Mouse (Mus musculus): ENCODE data around the gene Pop7.

Gene Pop7

GRCm38 (mm10) chr5:137531414-137532130 lies 29.3 kb upstream of the Pop7 start:
- CTCF ChIA-PET: interaction anchor here (0.5 to 3.6 kb wide), 18 partner anchors 10 to 1960 kb away, joined by 3 to 20 read pairs (median 4); partner anchors contain the start of genes Gigyf1 (in 3 of the 4), Pop7 (in 3 of the 4) and Sap25 (in 1 of the 4)

GRCm38 (mm10) chr5:137530588-137531413 lies 28.5 kb upstream of the Pop7 start:
- ChIA-PET CTCF (interaction anchor here (0.6 to 3.6 kb wide), 17 partner anchors 9 to 568 kb away, joined by 3 to 20 read pairs (median 4); partner anchors contain the start of genes Gigyf1 (in 3 of the 4), Pop7 (in 1 of the 4) and Sap25 (in 1 of the 4)), POLR2A (interaction anchor here (0.6 to 4.2 kb wide), 27 partner anchors 7 to 249 kb away, joined by 3 to 24 read pairs (median 4); partner anchors contain the start of genes Pop7 (in 2 of the 4), Gigyf1 (in 1 of the 4) and Ufsp1 (in 1 of the 4))

More at GRCm38 (mm10) chr5:137531414-137532130, 29.3 kb upstream of the Pop7 start:
- POLR2A ChIA-PET: interaction anchor here (0.5 to 4.2 kb wide), 40 partner anchors 7 to 664 kb away, joined by 3 to 24 read pairs (median 4); partner anchors contain the start of genes Pop7 (in 2 of the 4), Fbxo24 (in 1 of the 4), Gigyf1 (in 1 of the 4) and Lrch4 (in 1 of the 4)

- ChIA-PET POLR2A (interaction anchor here in 3 of 4 experiments (0.6 to 4.2 kb wide), 8 partner anchors 9 to 236 kb away, joined by 3 to 24 read pairs (median 4); partner anchors contain the start of genes Gigyf1 (in 1 of the 3), Pop7 (in 1 of the 3) and Ufsp1 (in 1 of the 3)), CTCF (interaction anchor here (0.6 to 3.6 kb wide), 7 partner anchors 8 to 568 kb away, joined by 3 to 20 read pairs (median 4); partner anchors contain the start of gene Gigyf1 (in 3 of the 4))
Measured at GRCm38 (mm10) chr5:137530075-137530474, 27.8 kb upstream of the Pop7 start.

GRCm38 (mm10) chr5:137529221-137529995 lies 27.1 kb upstream of the Pop7 start:
- ChIA-PET POLR2A (interaction anchor here in 3 of 4 experiments (0.5 to 4.2 kb wide), 8 partner anchors 8 to 258 kb away, joined by 3 to 14 read pairs (median 4); partner anchors contain the start of genes Gigyf1 (in 1 of the 3), Mepce (in 1 of the 3) and Pop7 (in 1 of the 3)), CTCF (interaction anchor here in 3 of 4 experiments (0.8 to 3.6 kb wide), 6 partner anchors 8 to 16 kb away, joined by 3 to 20 read pairs (median 4); partner anchors contain the start of gene Gigyf1 (in 2 of the 3))

- POLR2A ChIA-PET: interaction anchor here in 3 of 4 experiments (1.1 to 4.2 kb wide), 6 partner anchors 7 to 69 kb away, joined by 3 to 14 read pairs (median 3); partner anchors contain the start of genes Gigyf1 (in 1 of the 3) and Pop7 (in 1 of the 3)
- CTCF ChIA-PET: interaction anchor here in 1 of 4 experiments (0.8 kb wide), 1 partner anchor 10 kb away, joined by 3 read pairs; the partner anchor contains the start of gene Gigyf1
Measured at GRCm38 (mm10) chr5:137528247-137528968, 26.1 kb upstream of the Pop7 start.

- ChIA-PET POLR2A (interaction anchor here in 2 of 4 experiments (0.7 to 2.9 kb wide), 3 partner anchors 13 to 59 kb away, joined by 3 to 14 read pairs (median 4); no protein-coding TSS in a partner anchor), CTCF (interaction anchor here in 1 of 4 experiments (1.4 kb wide), 1 partner anchor 9 kb away, joined by 3 read pairs; the partner anchor contains the start of gene Gigyf1)
Measured at GRCm38 (mm10) chr5:137527413-137527812, 25.1 kb upstream of the Pop7 start.

- CTCF ChIA-PET: interaction anchor here (0.5 to 5.6 kb wide), 8 partner anchors 8 to 248 kb away, joined by 3 to 30 read pairs (median 4); partner anchors contain the start of genes Gigyf1 (in 1 of the 4) and Pop7 (in 1 of the 4)
- POLR2A ChIA-PET: interaction anchor here (0.6 to 2.9 kb wide), 15 partner anchors 10 to 405 kb away, joined by 3 to 14 read pairs (median 3); partner anchors contain the start of genes Pop7 (in 1 of the 4) and Srrt (in 1 of the 4)
Measured at GRCm38 (mm10) chr5:137526192-137526936, 24.0 kb upstream of the Pop7 start.

GRCm38 (mm10) chr5:137525511-137525910 lies 23.2 kb upstream of the Pop7 start:
- POLR2A ChIA-PET: interaction anchor here (0.6 to 2.9 kb wide), 15 partner anchors 10 to 404 kb away, joined by 3 to 14 read pairs (median 3); partner anchors contain the start of gene Pop7 (in 1 of the 4)
- CTCF ChIA-PET: interaction anchor here in 2 of 4 experiments (1.2 to 5.6 kb wide), 3 partner anchors 12 to 23 kb away, joined by 4 to 30 read pairs (median 7); partner anchors contain the start of gene Pop7 (in 1 of the 2)

GRCm38 (mm10) chr5:137524671-137525070 lies 22.4 kb upstream of the Pop7 start:
- ChIA-PET CTCF (interaction anchor here in 3 of 4 experiments (0.7 to 5.6 kb wide), 7 partner anchors 11 to 159 kb away, joined by 3 to 30 read pairs (median 6); partner anchors contain the start of genes Pop7 (in 2 of the 3) and Sap25 (in 1 of the 3)), POLR2A (interaction anchor here in 3 of 4 experiments (0.5 to 2.8 kb wide), 11 partner anchors 7 to 231 kb away, joined by 3 to 15 read pairs (median 5); partner anchors contain the start of genes Epo (in 1 of the 3), Fbxo24 (in 1 of the 3), Gm20605 (in 1 of the 3) and Gnb2 (in 1 of the 3))

- POLR2A ChIA-PET: interaction anchor here (0.5 to 2.8 kb wide), 23 partner anchors 7 to 230 kb away, joined by 3 to 15 read pairs (median 5); partner anchors contain the start of genes Pop7 (in 3 of the 4), Epo (in 1 of the 4), Fbxo24 (in 1 of the 4) and Gm20605 (in 1 of the 4)
- CTCF ChIA-PET: interaction anchor here (0.6 to 5.6 kb wide), 13 partner anchors 10 to 514 kb away, joined by 3 to 30 read pairs (median 5); partner anchors contain the start of genes Pop7 (in 3 of the 4) and Sap25 (in 1 of the 4)
Measured at GRCm38 (mm10) chr5:137524251-137524515, 21.9 kb upstream of the Pop7 start.

GRCm38 (mm10) chr5:137523396-137524250 lies 21.3 kb upstream of the Pop7 start:
- ChIA-PET POLR2A (interaction anchor here (0.6 to 2.8 kb wide), 28 partner anchors 8 to 706 kb away, joined by 3 to 15 read pairs (median 4); partner anchors contain the start of genes Pop7 (in 3 of the 4), Epo (in 1 of the 4), Fbxo24 (in 1 of the 4) and Gm20605 (in 1 of the 4)), CTCF (interaction anchor here (0.6 to 5.6 kb wide), 14 partner anchors 10 to 1226 kb away, joined by 3 to 30 read pairs (median 4); partner anchors contain the start of genes Pop7 (in 3 of the 4) and Sap25 (in 1 of the 4))

- POLR2A ChIA-PET: interaction anchor here (0.8 to 2.8 kb wide), 14 partner anchors 9 to 238 kb away, joined by 3 to 15 read pairs (median 5); partner anchors contain the start of genes Pop7 (in 2 of the 4) and Tfr2 (in 1 of the 4)
Measured at GRCm38 (mm10) chr5:137522711-137523110, 20.4 kb upstream of the Pop7 start.

GRCm38 (mm10) chr5:137521861-137522260 lies 19.5 kb upstream of the Pop7 start:
- ChIA-PET POLR2A (interaction anchor here in 3 of 4 experiments (0.6 to 4.0 kb wide), 17 partner anchors 9 to 260 kb away, joined by 3 to 20 read pairs (median 4); partner anchors contain the start of gene Pop7 (in 2 of the 3)), CTCF (interaction anchor here (0.7 to 5.6 kb wide), 9 partner anchors 8 to 88 kb away, joined by 3 to 30 read pairs (median 4); partner anchors contain the start of gene Pop7 (in 1 of the 4))

More at GRCm38 (mm10) chr5:137522711-137523110, 20.4 kb upstream of the Pop7 start:
- CTCF ChIA-PET: interaction anchor here (0.6 to 5.6 kb wide), 5 partner anchors 9 to 87 kb away, joined by 3 to 30 read pairs (median 5); no protein-coding TSS in a partner anchor

All from embryonic stem cell, embryonic (primary cell).